Mouse (Mus musculus): Measurements from ENCODE around the gene Gm10447. TPM values are rescaled to one million over a fixed set of nuclear protein-coding genes. Genes with fewer than 3 reads are reported as not detected.
A peak's percentile ranks its signal among the peaks of the same experiment; 100 is the strongest.

Gm10447 gene
- polyA plus RNA-seq, 1 experiment from 2014 or later, result 0.25 TPM

DNA sequence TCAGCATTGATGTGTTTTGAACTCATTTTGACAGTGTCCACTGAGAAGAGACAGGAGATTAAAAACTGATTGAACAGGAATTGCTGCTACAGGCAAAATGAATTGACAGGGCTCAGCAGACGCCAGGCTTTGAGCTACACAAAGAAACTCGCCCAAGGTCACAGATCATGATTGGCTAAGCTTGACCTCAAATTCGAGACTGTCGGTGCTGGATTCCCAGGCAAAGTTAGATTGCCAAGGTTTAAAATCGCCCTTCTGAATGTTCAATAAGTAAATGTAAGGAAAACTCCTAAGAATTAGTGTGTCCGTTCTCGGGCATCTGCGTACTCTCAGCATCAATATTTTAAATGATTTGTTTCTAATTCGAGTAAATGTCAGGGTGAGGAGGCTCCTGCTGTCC is 32.5 kb upstream of the Gm10447 start:
- H3K9ac ChIP-seq, result no peak overlapping the region
- WGBS, result 63% methylated on average over 9 of the region's 9 CpGs
- peaks cover 23% of the 10 kb centered on the region for H3K27me3 ChIP-seq
- H3K4me1 ChIP-seq, result peaks cover 16% of the 10 kb centered on the region
- no peaks in the 10 kb centered on the region; the same call in 1 of the 2 replicates for H3K9me3 ChIP-seq
- H3K4me2 ChIP-seq, result no peak overlapping the region
- ATAC-seq (ENCODE audit: insufficient number of reproducible peaks, insufficient read depth, low FRiP score, low TSS enrichment, low read depth), result no peak
- H3K36me3 ChIP-seq, result no peaks in the 10 kb centered on the region
- no peak overlapping the region for H3K4me3 ChIP-seq
- H3K27ac ChIP-seq, result no peak overlapping the region

DNA sequence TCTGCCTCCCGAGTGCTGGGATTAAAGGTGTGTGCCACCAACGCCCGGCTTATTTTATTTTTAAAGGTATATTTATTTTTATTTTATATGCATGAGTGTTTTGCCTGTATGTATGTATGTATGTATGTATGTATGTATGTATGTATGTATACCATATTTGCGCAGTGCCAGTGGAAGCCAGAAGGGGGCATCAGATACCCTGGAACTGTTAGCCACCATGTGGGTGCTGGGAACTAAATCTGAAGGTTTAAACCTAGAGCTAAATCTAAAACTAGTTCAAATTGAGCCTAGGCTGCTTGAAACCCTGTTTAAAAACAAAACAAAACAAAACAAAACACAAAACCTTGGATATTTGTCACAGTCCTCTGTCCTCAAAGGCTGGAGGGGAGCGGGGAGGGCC is 32.1 kb upstream of the Gm10447 start:
- no peak overlapping the region for H3K4me3 ChIP-seq
- H3K27ac ChIP-seq, result no peak overlapping the region
- WGBS, result 95% methylated on average over 5 of the region's 5 CpGs
- H3K4me2 ChIP-seq, result no peak overlapping the region
- H3K9me3 ChIP-seq, result no peaks in the 10 kb centered on the region; the same call in 1 of the 2 replicates
- peaks cover 23% of the 10 kb centered on the region for H3K27me3 ChIP-seq
- ATAC-seq (ENCODE audit: insufficient number of reproducible peaks, insufficient read depth, low FRiP score, low TSS enrichment, low read depth), result no peak
- H3K36me3 ChIP-seq, result no peaks in the 10 kb centered on the region
- peaks cover 16% of the 10 kb centered on the region for H3K4me1 ChIP-seq
- no peak overlapping the region for H3K9ac ChIP-seq

DNA sequence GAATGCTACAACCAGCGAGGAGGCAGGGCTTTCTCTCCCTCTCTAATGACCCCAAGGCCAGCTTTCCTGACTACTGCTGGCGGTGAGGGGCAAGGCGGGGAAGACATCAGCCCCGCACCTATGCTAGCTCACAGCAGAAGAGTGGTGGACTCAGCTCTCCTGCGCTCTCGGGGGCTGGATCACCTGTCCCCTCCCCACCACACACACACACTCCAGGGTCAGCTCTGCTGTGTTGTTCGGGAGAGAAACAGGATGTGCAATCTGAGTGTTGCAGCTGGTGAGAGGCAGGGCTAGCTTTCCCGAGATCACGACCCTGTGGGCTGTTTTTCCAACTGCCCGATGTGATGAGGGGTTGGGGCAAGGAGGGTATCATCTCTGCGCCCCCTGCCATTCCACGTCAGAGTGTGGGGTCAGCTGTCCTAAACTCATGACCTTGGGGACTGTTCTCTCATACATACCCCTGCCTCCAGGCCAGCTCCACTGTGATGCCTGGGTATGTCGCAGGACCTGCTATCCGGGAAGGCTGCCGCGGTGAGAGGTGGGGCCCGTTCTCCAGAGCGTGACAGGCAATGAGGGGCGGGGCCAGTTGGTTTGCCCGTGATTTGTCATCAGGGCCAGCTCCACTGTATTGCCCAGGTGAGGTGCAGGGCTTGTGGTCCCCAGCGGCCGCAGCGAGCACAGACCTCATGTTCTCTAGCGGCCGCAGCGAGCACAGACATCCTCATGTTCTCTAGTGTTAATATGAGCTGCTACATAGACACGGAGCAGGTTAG is 30.1 kb upstream of the Gm10447 start:
- Histone ChIP-seq H3K4me1 (peaks cover 15% of the 10 kb centered on the region), H3K27me3 (peaks cover 28% of the 10 kb centered on the region), H3K4me3 (peak overlapping the region; percentile 32), H3K27ac (no peak overlapping the region), H3K36me3 (no peaks in the 10 kb centered on the region), H3K9ac (peak overlapping the region; percentile 22; the same call in 1 of the 2 replicates), H3K4me2 (peak overlapping the region; percentile 61), H3K9me3 (no peaks in the 10 kb centered on the region; the same call in 1 of the 2 replicates)
- ATAC-seq (ENCODE audit: insufficient number of reproducible peaks, insufficient read depth, low FRiP score, low TSS enrichment, low read depth), result no peak; the same call in 1 of the 2 replicates
- 8% methylated on average over 27 of the region's 27 CpGs for WGBS

DNA sequence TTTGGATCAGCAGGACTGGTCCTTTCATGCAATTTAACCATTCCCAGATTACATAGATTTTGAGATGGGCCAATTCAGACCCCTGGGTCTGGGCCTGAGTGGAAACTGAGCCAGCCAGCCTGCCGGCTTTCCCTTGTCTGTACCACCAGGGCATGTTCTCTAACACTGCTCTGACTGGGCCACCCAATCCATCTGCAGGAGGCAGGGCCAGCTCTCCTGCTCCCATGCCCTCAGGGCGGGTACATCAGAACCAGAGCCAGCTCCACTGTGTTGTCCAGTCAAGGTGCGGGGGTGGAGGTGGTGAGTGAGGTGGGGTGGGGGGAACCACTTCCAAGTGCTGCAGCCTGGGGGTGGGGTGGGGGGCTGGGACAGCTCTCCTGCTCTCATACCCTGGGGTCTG is 29.4 kb upstream of the Gm10447 start:
- no peaks in the 10 kb centered on the region; the same call in 1 of the 2 replicates for H3K9me3 ChIP-seq
- peak; percentile 32; the same call in 1 of the 2 replicates for ATAC-seq (ENCODE audit: insufficient number of reproducible peaks, insufficient read depth, low FRiP score, low TSS enrichment, low read depth)
- H3K9ac ChIP-seq, result no peak overlapping the region
- H3K4me1 ChIP-seq, result peaks cover 13% of the 10 kb centered on the region
- no peak overlapping the region for H3K27ac ChIP-seq
- peak overlapping the region; percentile 61 for H3K4me2 ChIP-seq
- WGBS, result 52% methylated on average over 3 of the region's 3 CpGs
- peaks cover 34% of the 10 kb centered on the region for H3K27me3 ChIP-seq
- H3K36me3 ChIP-seq, result no peaks in the 10 kb centered on the region
- no peak overlapping the region for H3K4me3 ChIP-seq

DNA sequence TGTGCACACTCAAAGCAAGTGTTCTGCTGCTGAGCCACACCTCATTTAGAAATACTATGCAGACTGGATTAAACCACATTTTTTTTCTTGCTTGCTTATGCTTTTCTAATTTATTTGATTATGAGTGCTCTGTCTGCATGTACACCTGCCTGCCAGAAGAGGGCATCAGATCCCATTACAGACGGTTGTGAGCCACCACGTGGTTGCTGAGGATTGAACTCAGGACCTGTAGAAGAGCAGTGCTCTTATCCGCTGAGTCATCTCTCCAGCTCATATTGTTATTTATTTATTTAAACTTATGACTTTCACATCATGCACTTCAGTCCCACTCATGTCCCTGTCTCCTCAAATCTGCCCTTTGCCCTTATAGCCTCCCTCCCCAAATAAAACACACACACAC is 28.8 kb upstream of the Gm10447 start:
- WGBS, result 48% methylated on average over 3 of the region's 3 CpGs
- peaks cover 40% of the 10 kb centered on the region for H3K27me3 ChIP-seq
- no peak overlapping the region for H3K4me2 ChIP-seq
- H3K9me3 ChIP-seq, result no peaks in the 10 kb centered on the region; the same call in 1 of the 2 replicates
- no peaks in the 10 kb centered on the region for H3K36me3 ChIP-seq
- ATAC-seq (ENCODE audit: insufficient number of reproducible peaks, insufficient read depth, low FRiP score, low TSS enrichment, low read depth), result no peak
- no peak overlapping the region for H3K27ac ChIP-seq
- peaks cover 13% of the 10 kb centered on the region for H3K4me1 ChIP-seq
- no peak overlapping the region for H3K9ac ChIP-seq
- no peak overlapping the region for H3K4me3 ChIP-seq

DNA sequence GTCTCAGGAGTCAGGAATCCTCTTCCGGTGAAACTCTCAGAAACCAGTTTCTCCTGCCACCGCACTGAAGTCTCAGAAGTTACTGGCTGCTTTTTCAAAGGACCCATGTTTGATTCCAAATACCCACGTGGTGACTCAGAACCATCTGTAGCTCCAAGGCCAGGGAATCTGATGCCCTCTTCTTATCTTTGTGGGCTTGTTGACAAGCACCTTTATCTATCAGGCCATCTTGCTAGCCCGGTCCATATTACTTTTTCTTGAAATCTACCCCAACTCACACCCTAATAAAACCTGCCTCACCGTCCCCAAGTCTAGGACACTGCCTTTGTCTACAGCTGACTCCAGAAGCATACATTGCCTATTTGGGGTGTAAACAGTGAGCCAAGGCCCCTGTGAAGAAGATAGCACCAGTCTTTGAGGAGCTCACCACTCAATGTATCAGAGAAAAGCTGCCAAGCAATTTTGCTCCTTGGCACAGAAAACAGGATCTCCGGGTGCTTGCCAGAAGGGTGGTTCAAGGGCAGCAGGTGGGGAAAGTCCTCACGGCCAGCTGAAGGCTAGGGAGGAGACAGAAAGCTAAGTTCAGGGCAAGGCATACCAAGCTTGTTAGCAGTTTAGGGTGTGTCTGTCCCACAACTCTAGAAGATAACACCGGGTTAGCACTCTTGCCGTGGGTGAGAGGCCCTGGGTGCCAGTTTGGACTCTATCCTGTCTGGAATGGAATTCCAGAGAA is 26.4 kb upstream of the Gm10447 start:
- WGBS, result 72% methylated on average over 9 of the region's 9 CpGs
- no peaks in the 10 kb centered on the region for H3K36me3 ChIP-seq
- ATAC-seq (ENCODE audit: insufficient number of reproducible peaks, insufficient read depth, low FRiP score, low TSS enrichment, low read depth), result no peak
- H3K4me2 ChIP-seq, result no peak overlapping the region
- no peak overlapping the region for H3K9ac ChIP-seq
- no peak overlapping the region for H3K27ac ChIP-seq
- peaks cover 64% of the 10 kb centered on the region for H3K27me3 ChIP-seq
- no peaks in the 10 kb centered on the region; the same call in 1 of the 2 replicates for H3K9me3 ChIP-seq
- no peak overlapping the region for H3K4me3 ChIP-seq
- H3K4me1 ChIP-seq, result peaks cover 30% of the 10 kb centered on the region

DNA sequence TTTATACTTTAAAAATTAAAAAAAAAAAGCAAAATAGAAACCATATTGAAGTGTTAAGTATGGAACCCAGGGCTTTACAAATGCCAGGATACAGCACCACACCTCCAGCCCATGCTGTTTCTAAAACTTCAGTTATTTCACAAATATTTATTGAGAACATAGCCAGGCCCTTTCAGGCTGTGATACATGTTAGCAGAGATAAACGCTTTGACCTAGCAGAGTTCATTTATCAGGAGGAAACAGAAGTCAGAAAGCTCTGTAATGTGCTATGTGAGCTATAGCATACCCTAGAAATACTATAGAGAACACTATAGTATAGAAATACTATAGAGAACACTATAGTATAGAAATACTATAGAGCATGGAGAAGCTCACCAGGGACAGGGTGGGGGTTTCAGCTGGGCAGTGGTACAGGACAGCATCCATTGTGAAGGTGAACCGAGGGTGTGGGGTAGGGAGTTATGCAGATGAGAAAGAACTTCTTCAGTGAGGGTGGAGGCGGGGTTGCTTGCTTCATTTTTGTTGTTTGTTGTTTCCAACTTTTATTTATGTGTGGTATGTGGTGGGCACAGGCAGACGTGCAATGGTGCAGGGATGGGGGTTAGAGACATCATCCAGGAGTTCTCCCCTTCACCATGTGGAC is 24.3 kb upstream of the Gm10447 start:
- no peak overlapping the region for H3K4me3 ChIP-seq
- no peak overlapping the region for H3K27ac ChIP-seq
- H3K27me3 ChIP-seq, result peaks cover 62% of the 10 kb centered on the region
- WGBS, result 65% methylated on average over 4 of the region's 4 CpGs
- no peak for ATAC-seq (ENCODE audit: insufficient number of reproducible peaks, insufficient read depth, low FRiP score, low TSS enrichment, low read depth)
- no peaks in the 10 kb centered on the region; the same call in 1 of the 2 replicates for H3K9me3 ChIP-seq
- H3K4me1 ChIP-seq, result peaks cover 17% of the 10 kb centered on the region
- H3K9ac ChIP-seq, result no peak overlapping the region
- H3K36me3 ChIP-seq, result no peaks in the 10 kb centered on the region
- H3K4me2 ChIP-seq, result no peak overlapping the region

DNA sequence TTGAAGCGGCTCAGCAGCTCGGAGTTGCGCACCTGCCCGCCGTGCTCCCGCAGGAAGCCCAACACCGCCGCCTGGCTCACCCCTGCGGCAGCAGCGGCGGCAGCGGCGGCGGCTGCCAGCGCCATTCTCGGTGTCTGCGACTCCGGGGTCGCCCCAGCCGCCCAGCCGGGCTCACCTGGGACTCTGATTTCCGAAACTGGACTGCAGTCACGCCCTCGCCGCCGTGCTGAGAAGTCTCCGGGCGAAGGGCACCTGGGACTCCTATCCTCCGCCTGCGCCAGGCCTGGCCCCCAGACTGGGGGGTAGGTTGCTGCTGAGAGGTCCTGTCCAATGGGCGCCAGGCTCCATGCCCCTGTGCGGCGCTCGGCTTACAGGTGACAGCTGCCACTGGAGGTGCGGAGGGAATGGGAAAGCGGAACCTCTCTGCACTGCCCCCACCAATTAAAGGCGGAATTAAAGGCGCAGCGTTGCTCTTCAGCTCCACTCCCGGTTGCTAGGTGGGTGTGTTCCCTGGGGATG is 22.9 kb upstream of the Gm10447 start, which contains the start of the genes Gm9945 and Sowaha:
Gene Gm9945 (plus strand): TSS at position 384 of the 519 bp plus-strand sequence.
Gene Sowaha (minus strand): TSS at position 492 of the 519 bp plus-strand sequence.
- 3% methylated on average over 40 of the region's 40 CpGs for WGBS
- no peak within 1 kb of the TSS for H3K27ac ChIP-seq
- ATAC-seq (ENCODE audit: insufficient number of reproducible peaks, insufficient read depth, low FRiP score, low TSS enrichment, low read depth), result 0 out of 2 replicates have a peak, but pooled peaks have one; percentile 28
- H3K9me3 ChIP-seq, result no peaks in the 10 kb centered on the region; the same call in 1 of the 2 replicates
- peak within 1 kb of the TSS; percentile 53 for H3K9ac ChIP-seq
- peaks cover 25% of the 10 kb centered on the region for H3K4me1 ChIP-seq
- H3K36me3 ChIP-seq, result no peaks in the 10 kb centered on the region
- peak within 1 kb of the TSS; percentile 75 for H3K4me2 ChIP-seq
- H3K27me3 ChIP-seq, result peaks cover 73% of the 10 kb centered on the region
- H3K4me3 ChIP-seq, result peak within 1 kb of the TSS; percentile 46

DNA sequence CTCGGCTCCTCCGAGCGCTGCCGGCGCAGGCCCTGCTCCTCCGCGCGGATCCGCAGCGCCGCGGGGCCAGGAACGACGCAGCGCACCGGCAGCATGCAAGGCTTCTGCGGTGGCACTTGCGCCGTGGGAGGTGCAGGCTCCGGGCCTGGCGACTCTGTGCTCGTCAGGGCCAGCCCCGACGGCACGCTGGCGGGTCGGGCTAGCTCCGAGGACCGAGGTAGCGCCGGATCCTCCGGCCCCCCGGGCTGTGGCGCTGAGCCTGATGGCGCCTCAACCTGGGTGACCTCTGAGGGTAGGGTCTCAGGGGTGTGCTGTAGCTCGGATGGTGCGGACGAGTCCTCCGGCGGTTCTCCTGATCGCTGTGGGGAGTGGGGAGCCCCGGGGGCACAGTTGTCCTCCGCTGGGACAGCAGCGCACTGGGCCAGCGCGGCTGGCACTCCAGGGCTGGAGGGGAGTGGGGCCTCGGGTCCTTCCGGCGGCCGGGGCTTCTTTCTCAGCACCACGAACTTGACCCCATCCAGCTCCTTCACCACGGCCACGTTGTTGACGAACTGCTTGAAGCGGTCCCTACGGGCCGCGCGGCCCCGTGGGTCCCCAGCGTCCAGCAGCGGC is 22.4 kb upstream of the Gm10447 start:
- 1% methylated on average over 62 of the region's 62 CpGs for WGBS

DNA sequence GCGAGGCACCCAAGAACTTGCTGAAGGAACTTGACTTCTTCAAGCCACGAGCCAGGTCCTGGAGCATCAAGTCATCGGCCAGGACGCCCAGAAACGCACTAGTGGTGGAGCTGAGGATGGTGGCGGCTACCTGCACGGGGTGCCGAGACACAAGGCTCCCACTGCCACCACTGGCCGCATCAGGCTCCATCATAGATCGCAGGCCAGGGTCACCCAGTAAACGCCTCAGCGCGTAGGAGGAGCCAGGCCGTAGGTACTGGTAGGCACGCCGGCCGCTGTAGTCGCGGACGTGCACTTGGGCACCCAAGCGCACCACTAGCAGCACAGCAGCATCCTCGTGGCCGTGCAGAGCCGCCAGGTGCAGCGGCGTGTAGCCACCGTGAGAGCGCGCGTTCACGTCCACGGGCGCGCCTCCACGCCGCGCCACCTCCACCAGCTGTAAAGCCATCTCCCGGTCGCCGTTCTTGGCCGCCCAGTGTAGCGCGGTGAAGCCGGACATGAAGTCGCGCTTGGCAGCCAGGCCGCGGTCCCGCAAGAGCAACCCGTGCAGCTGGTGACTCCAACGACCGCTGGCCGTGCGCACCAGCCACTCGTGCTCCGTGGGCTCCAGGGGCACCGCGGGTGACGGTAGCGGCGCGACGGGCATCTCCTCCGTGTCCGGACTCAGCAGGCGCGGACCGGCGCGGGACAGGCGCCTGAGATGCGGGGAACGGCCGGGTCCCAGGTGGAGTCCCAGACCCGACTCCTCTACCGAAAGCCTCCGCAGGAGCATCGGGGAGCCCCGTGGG is 21.7 kb upstream of the Gm10447 start:
- WGBS, result 4% methylated on average over 78 of the region's 79 CpGs
- Histone ChIP-seq H3K27ac (no peak overlapping the region), H3K36me3 (no peaks in the 10 kb centered on the region), H3K9me3 (no peaks in the 10 kb centered on the region; the same call in 1 of the 2 replicates), H3K4me1 (peaks cover 25% of the 10 kb centered on the region), H3K4me3 (peak overlapping the region; percentile 46), H3K4me2 (peak overlapping the region; percentile 75), H3K27me3 (peaks cover 86% of the 10 kb centered on the region), H3K9ac (peak overlapping the region; percentile 53)
- no peak for ATAC-seq (ENCODE audit: insufficient number of reproducible peaks, insufficient read depth, low FRiP score, low TSS enrichment, low read depth)

More for the DNA sequence above, 22.4 kb upstream of the Gm10447 start:
- peak overlapping the region; percentile 53 for H3K9ac ChIP-seq
- H3K27me3 ChIP-seq, result peaks cover 79% of the 10 kb centered on the region
- H3K4me1 ChIP-seq, result peaks cover 25% of the 10 kb centered on the region
- H3K27ac ChIP-seq, result no peak overlapping the region
- H3K36me3 ChIP-seq, result no peaks in the 10 kb centered on the region
- peak overlapping the region; percentile 75 for H3K4me2 ChIP-seq
- H3K9me3 ChIP-seq, result no peaks in the 10 kb centered on the region; the same call in 1 of the 2 replicates
- ATAC-seq (ENCODE audit: insufficient number of reproducible peaks, insufficient read depth, low FRiP score, low TSS enrichment, low read depth), result no peak
- peak overlapping the region; percentile 46 for H3K4me3 ChIP-seq
